15 mouse cellular contexts compared by ENCODE assay signal in the genomic region with DNA sequence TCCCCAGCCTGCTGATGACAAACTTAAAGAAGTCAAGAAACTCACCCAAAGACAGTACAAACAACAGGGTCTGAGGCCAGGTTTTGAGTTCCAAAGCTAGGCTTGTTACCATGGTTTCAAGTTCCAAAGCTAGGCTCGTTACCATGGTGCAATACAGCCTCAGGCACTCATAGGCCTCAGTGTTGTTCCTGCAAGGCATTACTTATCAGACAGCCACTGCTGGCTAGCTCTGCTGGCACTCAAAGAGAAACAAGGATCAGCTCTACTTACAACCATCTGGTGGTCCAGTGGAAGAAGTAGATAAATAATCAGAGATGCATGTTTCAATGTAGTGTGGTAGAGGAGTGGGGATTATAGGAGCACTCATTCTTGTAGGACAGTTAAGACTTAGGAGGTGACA.
DNase-seq lines count a peak whose midpoint lies in the region; ATAC-seq and TF ChIP-seq lines count a peak whose summit lies in the region.
"Had no signal": no experiment of that assay in that cellular context is flagged by ENCODE, and none has a peak within 500 bp of the region (broad histone marks: within the 10 kb centered on the region; RNA-seq: fewer than 3 reads in every experiment).

No protein-coding gene starts in this region.

- H3K27me3 ChIP-seq in lung, postnatal 0 days (replicated peaks; ENCODE audit: insufficient read depth, low read length), result no peaks in the 10 kb centered on the region
- H3K27me3 ChIP-seq in liver, embryonic 16.5 days (ENCODE audit: control insufficient read depth, insufficient read depth, low read depth, low read length), result no peaks in the 10 kb centered on the region; the same call in 1 of the 2 replicates
- H3K27me3 ChIP-seq: stomach, embryonic 15.5 days had no signal

- H3K36me3 ChIP-seq in lung, postnatal 0 days (ENCODE audit: insufficient read depth, low read length), result no peaks in the 10 kb centered on the region
- no peaks in the 10 kb centered on the region for H3K36me3 ChIP-seq in liver, embryonic 16.5 days (ENCODE audit: control insufficient read depth, insufficient read depth)
- H3K36me3 ChIP-seq: stomach, embryonic 15.5 days had no signal

- no peak overlapping the region for H3K27ac ChIP-seq in lung, postnatal 0 days (ENCODE audit: low read length)
- no peak overlapping the region for H3K27ac ChIP-seq in liver, embryonic 16.5 days (ENCODE audit: low read length)
- H3K27ac ChIP-seq: stomach, embryonic 15.5 days had no signal

- no peak overlapping the region for H3K9ac ChIP-seq in lung, postnatal 0 days (replicated peaks; ENCODE audit: low read depth)
- no peak overlapping the region for H3K9ac ChIP-seq in liver, embryonic 16.5 days (ENCODE audit: low read depth, low read length)
- H3K9ac ChIP-seq: stomach, embryonic 15.5 days had no signal

- DNase-seq in lung, postnatal 25 days (ENCODE audit: low spot score), result peak; percentile 6
- no peak for DNase-seq in lung, postnatal 0 days (ENCODE audit: low spot score)
- DNase-seq in ZHBTc4 (ENCODE audit: low read depth, low spot score), result peak; percentile 6
- DNase-seq in embryo, embryonic 9.5 days (ENCODE audit: extremely low spot score), result peak; percentile 2
- no peak for DNase-seq in ovary, adult 18-20 months (ENCODE audit: low spot score)
- DNase-seq in spleen, postnatal 10 days (ENCODE audit: low spot score in 2 of 2), result no peak
- DNase-seq: cerebellum, adult 11 months; cerebellum, postnatal 36 days; heart, postnatal 14 days; lung, postnatal 4 days; thymus, postnatal 14 days had no signal

- 50% methylated on average over 1 of the region's 1 CpGs for WGBS in lung, postnatal 0 days
- 36% methylated on average over 1 of the region's 1 CpGs for WGBS in liver, embryonic 16.5 days (ENCODE audit: insufficient replicate concordance)

- H3K4me1 ChIP-seq in lung, postnatal 0 days (ENCODE audit: insufficient read depth, low read depth, low read length), result no peaks in the 10 kb centered on the region
- peaks cover 6% of the 10 kb centered on the region for H3K4me1 ChIP-seq in liver, embryonic 16.5 days (ENCODE audit: control insufficient read depth, low read depth, low read length)
- H3K4me1 ChIP-seq: stomach, embryonic 15.5 days had no signal

- H3K4me2 ChIP-seq in lung, postnatal 0 days (replicated peaks; ENCODE audit: low read depth, low read length), result no peak overlapping the region
- H3K4me2 ChIP-seq in liver, embryonic 16.5 days (ENCODE audit: low read depth, low read length), result no peak overlapping the region
- H3K4me2 ChIP-seq: stomach, embryonic 15.5 days had no signal

- H3K4me3 ChIP-seq in lung, postnatal 0 days (ENCODE audit: low read depth, low read length), result no peak overlapping the region
- H3K4me3 ChIP-seq in liver, embryonic 16.5 days (ENCODE audit: low read depth, low read length), result no peak overlapping the region
- H3K4me3 ChIP-seq: myocyte; stomach, embryonic 15.5 days had no signal

- no peak for TF ChIP-seq EP300 in lung, postnatal 0 days (IDR thresholded peaks at IDR 0.05)

- ATAC-seq in lung, postnatal 0 days, result no peak
- peak; percentile 62 for ATAC-seq in liver, embryonic 16.5 days (ENCODE audit: low read depth)
- ATAC-seq: inflammation-experienced regulatory T-cells, adult 6 months had no signal

- TF ChIP-seq CTCF in lung, postnatal 0 days (IDR thresholded peaks at IDR 0.05), result no peak

- H3K9me3 ChIP-seq in lung, postnatal 0 days (ENCODE audit: low read length), result no peaks in the 10 kb centered on the region
- H3K9me3 ChIP-seq in liver, embryonic 16.5 days (replicated peaks; ENCODE audit: control insufficient read depth, low read length), result no peaks in the 10 kb centered on the region
- H3K9me3 ChIP-seq: stomach, embryonic 15.5 days had no signal

Comparison
In these comparisons a context has a peak if more than half of its experiments do, and no peak if none do; other contexts are left out.
1. DNase-seq: peak in lung, postnatal 25 days (single experiment), ZHBTc4 (single experiment) and embryo, embryonic 9.5 days (single experiment); none in lung, postnatal 0 days (single experiment), ovary, adult 18-20 months (single experiment) and spleen, postnatal 10 days (0 of 2).